Mouse (Mus musculus) naive thymus-derived CD4-positive, alpha-beta T cell, adult 5 months (primary cell): ENCODE results near the gene Gm12887. TPM values are rescaled to one million over a fixed set of nuclear protein-coding genes. Genes with fewer than 3 reads are reported as not detected.

Experiments used
- polyA plus RNA-seq: library from polyadenylated mRNA; unstranded; fragments of 100-300 nt; shearing (Covaris generic); gene quantifications from one replicate; pipeline ENCODE4 v1.2.1, GENCODE M21; 2017

Gm12887 gene
- polyA plus RNA-seq: not detected

DNA sequence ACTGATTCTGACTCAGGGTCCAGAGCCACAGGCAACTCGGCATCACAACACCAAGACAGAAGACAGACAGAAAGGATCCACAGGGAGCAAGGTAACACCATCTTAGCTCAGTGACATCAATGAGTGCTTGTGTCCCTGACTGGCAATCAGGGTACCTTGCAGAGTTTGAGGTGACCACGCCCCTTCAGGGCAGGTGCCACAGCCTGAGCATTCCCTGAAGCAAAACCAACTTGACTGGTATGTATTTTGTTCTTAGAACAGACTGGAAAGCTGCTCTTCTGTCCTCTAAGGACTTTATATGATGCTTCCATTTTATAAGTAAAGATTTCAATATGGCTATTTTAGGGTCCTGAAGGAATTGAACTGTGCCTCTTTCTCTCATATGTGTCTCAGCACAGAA lies at the start of gene Gm12887:
TSS of gene Gm12887 (minus strand) at position 101 of the 400 bp plus-strand sequence.

Other genes with a start within 250 kb of the Gm12887 start
- gene Gm12886, start 199.0 kb downstream of the Gm12887 start, polyA plus RNA-seq: not detected